Mouse (Mus musculus) liver, embryonic 16.5 days (tissue): Measurements from ENCODE around the gene Hpse2. TPM values are rescaled to one million over a fixed set of nuclear protein-coding genes. Genes with fewer than 3 reads are reported as not detected.

Source experiments
- ATAC-seq: fragments of 200-750 bp; cut with Nextera tagmentation; 2 replicates; pipeline ENCODE4 v1.8.0; 2017; ENCODE audit warnings: low read depth, mild to moderate bottlenecking, moderate number of reproducible peaks, moderate library complexity
- H3K27ac ChIP-seq: fragments of 300-500 bp; sonication (generic); 2 replicates; pipeline ENCODE4 v1.5.1; 2014; ENCODE audit warnings: mild to moderate bottlenecking, low read length
- H3K27me3 ChIP-seq: fragments of 300-500 bp; sonication (generic); 2 replicates; pipeline ENCODE4 v1.6.1; 2014; ENCODE audit warnings: low read depth, low read length, mixed read lengths; ENCODE audit not compliant: control insufficient read depth, insufficient read depth
- H3K36me3 ChIP-seq: fragments of 300-500 bp; sonication (generic); 2 replicates; pipeline ENCODE4 v1.6.1; 2014; ENCODE audit warnings: mild to moderate bottlenecking; ENCODE audit not compliant: control insufficient read depth, insufficient read depth
- H3K4me1 ChIP-seq: fragments of 300-500 bp; sonication (generic); 2 replicates; pipeline ENCODE4 v1.6.1; 2014; ENCODE audit warnings: low read depth, low read length, mixed read lengths; ENCODE audit not compliant: control insufficient read depth
- H3K4me2 ChIP-seq: fragments of 300-500 bp; sonication (generic); 2 replicates; pipeline ENCODE4 v1.6.1; 2014; ENCODE audit warnings: low read depth, low read length, mixed read lengths
- H3K4me3 ChIP-seq: fragments of 300-500 bp; sonication (generic); 2 replicates; pipeline ENCODE4 v1.5.1; 2014; ENCODE audit warnings: low read depth, mild to moderate bottlenecking, low read length
- H3K9ac ChIP-seq: fragments of 300-500 bp; sonication (generic); 2 replicates; pipeline ENCODE4 v1.6.1; 2014; ENCODE audit warnings: low read depth, low read length
- H3K9me3 ChIP-seq: fragments of 300-500 bp; sonication (generic); replicated peaks from 2 replicates; pipeline ENCODE4 v1.6.1; 2016; ENCODE audit warnings: low read length; ENCODE audit not compliant: control insufficient read depth
- WGBS: fragments of 180-500 bp; shearing (Covaris S2); extraction: QIAGEN DNeasy Blood & Tissue Kit; methylation state at CpG from one replicate; pipeline ENCODE4 v1.1.7; 2014; ENCODE audit not compliant: insufficient replicate concordance; 5-methylcytosine and 5-hydroxymethylcytosine counted together
- polyA plus RNA-seq: library from polyadenylated mRNA; unstranded; fragments of >200 nt; fragmentation: Nextera tagmentation; extraction: Ambion mirVana; gene quantifications from 2 replicates; pipeline ENCODE4 v1.2.1, GENCODE M21; 2015

Hpse2 gene
- polyA plus RNA-seq, 1 experiment from 2014 or later = not detected

GRCm38 (mm10) chr19:42965171-42965570 lies 423.0 kb downstream of the Hpse2 start:
- no peak for ATAC-seq
- Histone ChIP-seq H3K27me3 (no peaks in the 10 kb centered on the region), H3K9me3 (no peaks in the 10 kb centered on the region), H3K9ac (no peak overlapping the region), H3K4me3 (no peak overlapping the region), H3K36me3 (no peaks in the 10 kb centered on the region), H3K27ac (no peak overlapping the region), H3K4me2 (no peak overlapping the region), H3K4me1 (no peaks in the 10 kb centered on the region)
- WGBS = 39% methylated on average over 1 of the region's 1 CpGs

- H3K9ac ChIP-seq = no peak overlapping the region
- H3K27me3 ChIP-seq = no peaks in the 10 kb centered on the region
- no peaks in the 10 kb centered on the region for H3K36me3 ChIP-seq
- H3K4me1 ChIP-seq = no peaks in the 10 kb centered on the region
- H3K27ac ChIP-seq = no peak overlapping the region
- H3K4me2 ChIP-seq = no peak overlapping the region
- no peaks in the 10 kb centered on the region for H3K9me3 ChIP-seq
- WGBS = 35% methylated on average over 3 of the region's 3 CpGs
- H3K4me3 ChIP-seq = no peak overlapping the region
- no peak for ATAC-seq
Measured at GRCm38 (mm10) chr19:42948114-42948636, 440.0 kb downstream of the Hpse2 start.

GRCm38 (mm10) chr19:42937544-42937943 lies 450.6 kb downstream of the Hpse2 start:
- Histone ChIP-seq H3K27ac (no peak overlapping the region), H3K4me2 (no peak overlapping the region), H3K4me1 (no peaks in the 10 kb centered on the region), H3K9me3 (no peaks in the 10 kb centered on the region), H3K36me3 (no peaks in the 10 kb centered on the region), H3K9ac (no peak overlapping the region), H3K27me3 (no peaks in the 10 kb centered on the region), H3K4me3 (no peak overlapping the region)
- no peak for ATAC-seq
- 69% methylated on average over 1 of the region's 1 CpGs for WGBS

GRCm38 (mm10) chr19:42936661-42937193 lies 451.4 kb downstream of the Hpse2 start:
- Histone ChIP-seq H3K27me3 (no peaks in the 10 kb centered on the region), H3K36me3 (no peaks in the 10 kb centered on the region), H3K4me2 (no peak overlapping the region), H3K4me3 (no peak overlapping the region), H3K4me1 (no peaks in the 10 kb centered on the region), H3K9me3 (no peaks in the 10 kb centered on the region), H3K9ac (no peak overlapping the region), H3K27ac (no peak overlapping the region)
- no peak for ATAC-seq
- WGBS = 42% methylated on average over 9 of the region's 9 CpGs

DNA sequence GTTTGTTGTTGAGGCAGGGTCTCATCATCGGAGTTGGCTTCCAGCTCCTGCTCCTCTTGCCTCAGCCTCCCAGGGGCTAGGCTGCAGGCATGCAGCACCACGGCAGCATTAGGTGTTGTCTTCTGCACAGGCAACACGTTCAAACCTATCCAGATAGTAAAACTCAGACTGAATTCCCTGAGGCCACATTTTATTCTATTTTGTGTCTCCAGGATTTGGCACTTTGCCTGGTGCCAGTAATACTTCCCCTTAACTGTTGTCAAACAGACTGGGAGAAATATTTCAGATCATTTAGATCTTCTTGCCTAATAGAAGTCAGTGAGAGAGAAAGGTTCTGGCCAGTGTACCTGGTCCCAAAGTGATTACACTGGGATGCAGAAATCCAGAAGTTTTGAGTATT lies 458.5 kb downstream of the Hpse2 start:
- no peak for ATAC-seq
- no peak overlapping the region for H3K4me2 ChIP-seq
- H3K4me3 ChIP-seq = no peak overlapping the region
- H3K36me3 ChIP-seq = no peaks in the 10 kb centered on the region
- H3K9me3 ChIP-seq = no peaks in the 10 kb centered on the region
- WGBS = 48% methylated on average over 3 of the region's 3 CpGs
- H3K27me3 ChIP-seq = no peaks in the 10 kb centered on the region
- H3K27ac ChIP-seq = no peak overlapping the region
- no peaks in the 10 kb centered on the region for H3K4me1 ChIP-seq
- no peak overlapping the region for H3K9ac ChIP-seq

- Histone ChIP-seq H3K9me3 (no peaks in the 10 kb centered on the region), H3K36me3 (no peaks in the 10 kb centered on the region), H3K4me3 (no peak overlapping the region), H3K27ac (no peak overlapping the region), H3K9ac (no peak overlapping the region), H3K4me1 (no peaks in the 10 kb centered on the region), H3K27me3 (no peaks in the 10 kb centered on the region), H3K4me2 (no peak overlapping the region)
- 31% methylated on average over 2 of the region's 2 CpGs for WGBS
- ATAC-seq = no peak
Measured at GRCm38 (mm10) chr19:42928271-42928670, 459.9 kb downstream of the Hpse2 start.

GRCm38 (mm10) chr19:42922610-42923009 lies 465.5 kb downstream of the Hpse2 start:
- H3K36me3 ChIP-seq = no peaks in the 10 kb centered on the region
- WGBS = 30% methylated on average over 3 of the region's 3 CpGs
- H3K4me3 ChIP-seq = no peak overlapping the region
- no peak overlapping the region for H3K4me2 ChIP-seq
- no peak for ATAC-seq
- no peaks in the 10 kb centered on the region for H3K4me1 ChIP-seq
- no peak overlapping the region for H3K9ac ChIP-seq
- no peaks in the 10 kb centered on the region for H3K27me3 ChIP-seq
- no peaks in the 10 kb centered on the region for H3K9me3 ChIP-seq
- no peak overlapping the region for H3K27ac ChIP-seq

- no peaks in the 10 kb centered on the region for H3K4me1 ChIP-seq
- WGBS = 69% methylated on average over 5 of the region's 5 CpGs
- H3K27ac ChIP-seq = no peak overlapping the region
- no peak overlapping the region for H3K9ac ChIP-seq
- no peaks in the 10 kb centered on the region for H3K27me3 ChIP-seq
- no peaks in the 10 kb centered on the region for H3K9me3 ChIP-seq
- H3K4me3 ChIP-seq = no peak overlapping the region
- no peak for ATAC-seq
- no peaks in the 10 kb centered on the region for H3K36me3 ChIP-seq
- H3K4me2 ChIP-seq = no peak overlapping the region
Measured at GRCm38 (mm10) chr19:42913703-42914102, 474.5 kb downstream of the Hpse2 start.

- 77% methylated on average over 4 of the region's 4 CpGs for WGBS
- Histone ChIP-seq H3K27ac (no peak overlapping the region), H3K27me3 (no peaks in the 10 kb centered on the region), H3K9me3 (no peaks in the 10 kb centered on the region), H3K4me2 (no peak overlapping the region), H3K4me1 (no peaks in the 10 kb centered on the region), H3K4me3 (no peak overlapping the region), H3K9ac (no peak overlapping the region), H3K36me3 (no peaks in the 10 kb centered on the region)
- ATAC-seq = no peak
Measured at GRCm38 (mm10) chr19:42909719-42910118, 478.4 kb downstream of the Hpse2 start.
